Mouse (Mus musculus): ENCODE measurements around the gene Csnk1e.

DNA sequence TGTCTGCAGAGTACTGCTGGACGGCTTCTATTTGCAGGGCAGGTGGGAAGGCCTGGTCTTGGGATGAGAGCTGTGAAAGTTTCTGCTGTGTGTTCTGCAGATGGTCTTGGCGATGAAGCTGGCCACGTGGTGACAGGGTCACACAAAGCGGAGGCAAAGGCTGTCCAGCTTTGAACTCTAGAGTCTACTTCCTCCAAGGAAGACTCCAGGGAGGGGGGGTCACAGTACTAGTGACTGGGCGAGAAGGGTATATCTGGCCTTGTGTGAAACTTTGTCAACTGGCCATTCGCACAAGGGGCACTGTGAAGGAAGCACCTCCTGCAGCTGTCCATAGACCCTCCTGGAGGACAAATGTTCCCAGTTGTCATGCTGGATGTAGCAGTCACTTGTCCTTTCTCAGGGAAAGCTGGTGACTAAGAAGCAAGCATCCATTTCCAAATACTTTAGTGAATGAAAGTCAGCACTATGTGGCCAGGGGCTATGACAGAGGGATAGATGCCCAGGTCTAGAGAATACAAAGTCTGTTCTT is 32.6 kb downstream of the Csnk1e start:
- TF ChIP-seq EP300 (IDR thresholded peaks at IDR 0.05; ENCODE audit: low read depth) (no peak), CTCF (IDR thresholded peaks at IDR 0.05; ENCODE audit: low read depth) (no peak)
